Mouse (Mus musculus) splenic B cell, adult 2 months (primary cell): Measurements from ENCODE around the gene Rptn.
A peak's percentile ranks its signal among the peaks of the same experiment; 100 is the strongest.
"Not testable (repeated sequence)": the region's sequence is repeated elsewhere in the genome, so short reads cannot be mapped to it uniquely, and the experiment has no call there.

Source experiments
- DNase-seq: peaks from one replicate; pipeline ENCODE4 v3.0.0-alpha.2; 2011; ENCODE audit warnings: low read depth, low spot score
- H3K27me3 ChIP-seq: 2 replicates; pipeline ENCODE4 v1.6.1; 2012; ENCODE audit warnings: mild to moderate bottlenecking, low read length, moderate library complexity, mixed read lengths; ENCODE audit not compliant: control insufficient read depth, poor library complexity, insufficient read depth, severe bottlenecking
- H3K36me3 ChIP-seq: 2 replicates; pipeline ENCODE4 v1.6.1; 2012; ENCODE audit warnings: mild to moderate bottlenecking, low read length, moderate library complexity, mixed read lengths; ENCODE audit not compliant: control insufficient read depth, poor library complexity, insufficient read depth, severe bottlenecking

The Rptn gene

DNA sequence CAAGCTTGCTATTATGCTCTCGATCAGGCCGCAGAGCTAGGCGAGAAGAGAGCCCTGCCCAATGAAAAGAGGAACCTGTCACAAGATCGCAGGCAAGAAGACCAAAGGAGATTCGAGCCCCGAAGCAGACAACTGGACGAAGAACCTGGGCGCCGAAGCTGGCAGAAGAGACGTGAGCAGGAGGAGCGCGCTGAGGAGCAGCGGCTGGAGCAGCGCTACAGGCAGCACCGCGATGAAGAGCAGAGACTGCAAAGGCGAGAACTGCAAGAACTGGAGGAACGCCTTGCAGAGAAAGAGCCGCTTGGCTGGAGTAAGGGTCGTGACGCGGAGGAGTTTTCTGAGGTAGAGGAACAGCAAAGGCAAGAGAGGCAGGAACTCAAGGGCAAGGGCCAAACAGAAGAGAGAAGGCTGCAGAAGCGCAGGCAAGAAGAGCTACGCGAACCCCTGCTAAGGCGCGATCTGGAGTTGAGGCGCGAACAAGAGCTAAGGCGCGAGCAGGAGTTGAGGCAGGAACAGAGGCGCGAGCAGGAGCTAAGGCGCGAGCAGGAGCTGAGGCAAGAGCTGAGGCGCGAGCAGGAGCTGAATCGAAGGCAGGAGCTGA, 50.1 kb downstream of the Rptn start:
- no peaks in the 10 kb centered on the region for H3K27me3 ChIP-seq
- DNase-seq: peak; percentile 29
- H3K36me3 ChIP-seq: no peaks in the 10 kb centered on the region

DNA sequence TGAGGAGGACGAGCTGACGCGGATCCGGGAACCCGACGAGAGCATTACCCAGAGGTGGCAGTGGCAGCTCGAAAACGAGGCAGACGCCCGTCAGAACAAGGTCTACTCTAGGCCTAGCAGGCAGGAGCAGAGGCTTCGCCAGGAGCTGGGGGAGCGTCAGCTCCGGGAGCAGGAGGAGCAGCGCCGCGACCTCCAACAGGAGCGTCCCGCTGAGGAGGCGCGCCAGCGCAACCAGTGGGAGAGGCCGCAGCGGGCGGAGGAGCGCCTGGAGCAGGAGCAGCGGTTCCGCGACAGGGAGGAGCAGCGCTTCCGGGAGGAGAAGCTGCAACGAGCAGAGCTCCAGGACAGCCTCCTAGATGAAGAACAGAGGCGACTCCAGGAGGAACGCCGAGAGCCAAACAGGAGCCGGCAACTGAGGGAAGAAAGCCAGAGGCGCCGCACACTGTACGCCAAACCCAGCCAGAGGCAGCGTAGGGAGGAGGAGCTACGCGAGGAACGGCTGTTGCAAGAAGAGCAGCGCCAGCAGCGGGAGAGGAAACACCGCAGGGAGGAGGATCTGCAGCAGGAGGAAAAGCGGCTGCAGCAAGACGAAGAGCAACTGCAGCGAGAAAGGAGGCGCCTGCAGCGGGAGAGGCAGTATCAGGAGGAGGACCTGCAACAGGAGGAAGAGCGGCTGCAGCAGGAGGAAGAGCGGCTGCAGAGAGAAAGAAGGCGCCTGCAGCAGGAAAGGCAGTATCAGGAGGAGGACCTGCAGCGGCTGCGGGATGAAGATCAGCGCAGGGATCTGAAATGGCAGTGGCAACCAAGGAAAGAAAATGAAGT, 51.1 kb downstream of the Rptn start:
- H3K27me3 ChIP-seq: no peaks in the 10 kb centered on the region
- no peaks in the 10 kb centered on the region for H3K36me3 ChIP-seq
- peak; percentile 12 for DNase-seq

DNA sequence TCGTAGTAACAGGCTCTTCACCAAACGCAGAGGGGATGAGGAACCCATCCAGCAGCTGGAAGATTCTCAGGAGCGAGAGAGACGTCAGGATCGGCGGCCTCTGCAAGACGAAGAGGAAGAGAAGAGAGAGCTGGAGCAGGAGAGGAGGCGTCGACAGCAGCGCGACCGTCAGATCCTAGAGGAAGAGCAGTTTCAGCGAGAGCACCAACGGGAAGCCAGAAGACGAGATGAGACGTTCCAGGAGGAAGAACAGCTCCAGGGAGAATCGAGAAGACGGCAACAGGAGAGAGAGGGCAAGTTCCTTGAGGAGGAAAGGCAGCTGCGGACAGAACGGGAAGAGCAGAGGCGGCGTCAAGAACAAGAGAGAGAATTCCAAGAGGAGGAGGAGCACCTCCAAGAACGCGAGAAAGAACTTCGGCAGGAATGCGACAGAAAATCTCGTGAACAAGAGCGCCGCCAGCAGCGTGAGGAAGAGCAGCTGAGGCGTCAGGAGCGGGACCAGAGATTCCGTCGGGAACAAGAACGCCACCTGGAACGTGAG, 51.7 kb downstream of the Rptn start:
- H3K27me3 ChIP-seq: no peaks in the 10 kb centered on the region
- DNase-seq: peak; percentile 2

DNA sequence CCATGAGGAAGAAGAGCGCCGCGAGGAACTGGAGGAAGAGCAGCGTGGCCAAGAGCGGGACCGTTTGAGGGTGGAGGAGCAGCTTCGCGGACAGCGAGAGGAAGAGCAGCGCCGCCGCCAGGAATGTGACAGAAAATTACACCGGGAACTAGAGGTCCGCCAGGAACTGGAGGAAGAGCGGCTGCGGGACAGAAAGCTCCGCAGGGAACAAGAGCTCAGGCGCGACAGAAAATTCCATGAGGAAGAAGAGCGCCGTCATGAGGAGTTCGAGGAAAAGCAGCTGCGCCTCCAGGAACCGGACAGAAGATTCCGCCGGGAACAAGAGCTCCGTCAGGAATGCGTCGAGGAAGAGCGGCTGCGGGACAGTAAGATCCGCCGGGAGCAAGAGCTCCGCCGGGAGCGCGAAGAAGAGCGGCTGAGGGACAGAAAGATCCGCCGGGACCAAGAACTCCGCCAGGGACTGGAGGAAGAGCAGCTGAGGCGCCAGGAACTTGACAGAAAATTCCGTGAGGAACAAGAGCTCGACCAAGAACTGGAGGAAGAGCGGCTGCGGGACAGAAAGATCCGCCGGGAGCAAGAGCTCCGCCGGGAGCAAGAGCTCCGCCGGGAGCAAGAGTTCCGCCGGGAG, 52.7 kb downstream of the Rptn start:
- Histone ChIP-seq H3K27me3 (no peaks in the 10 kb centered on the region), H3K36me3 (no peaks in the 10 kb centered on the region)
- DNase-seq: peak; percentile 3

More for the DNA sequence above, 51.7 kb downstream of the Rptn start:
- no peaks in the 10 kb centered on the region for H3K36me3 ChIP-seq

DNA sequence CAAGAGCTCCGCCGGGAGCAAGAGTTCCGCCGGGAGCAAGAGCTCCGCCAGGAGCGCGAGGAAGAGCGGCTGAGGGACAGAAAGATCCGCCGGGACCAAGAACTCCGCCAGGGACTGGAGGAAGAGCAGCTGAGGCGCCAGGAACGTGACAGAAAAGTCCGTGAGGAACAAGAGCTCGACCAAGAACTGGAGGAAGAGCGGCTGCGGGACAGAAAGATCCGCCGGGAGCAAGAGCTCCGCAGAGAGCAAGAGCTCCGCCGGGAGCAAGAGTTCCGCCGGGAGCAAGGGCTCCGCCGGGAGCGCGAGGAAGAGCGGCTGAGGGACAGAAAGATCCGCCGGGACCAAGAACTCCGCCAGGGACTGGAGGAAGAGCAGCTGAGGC, 53.2 kb downstream of the Rptn start:
- not testable (repeated sequence) for H3K27me3 ChIP-seq, DNase-seq

DNA sequence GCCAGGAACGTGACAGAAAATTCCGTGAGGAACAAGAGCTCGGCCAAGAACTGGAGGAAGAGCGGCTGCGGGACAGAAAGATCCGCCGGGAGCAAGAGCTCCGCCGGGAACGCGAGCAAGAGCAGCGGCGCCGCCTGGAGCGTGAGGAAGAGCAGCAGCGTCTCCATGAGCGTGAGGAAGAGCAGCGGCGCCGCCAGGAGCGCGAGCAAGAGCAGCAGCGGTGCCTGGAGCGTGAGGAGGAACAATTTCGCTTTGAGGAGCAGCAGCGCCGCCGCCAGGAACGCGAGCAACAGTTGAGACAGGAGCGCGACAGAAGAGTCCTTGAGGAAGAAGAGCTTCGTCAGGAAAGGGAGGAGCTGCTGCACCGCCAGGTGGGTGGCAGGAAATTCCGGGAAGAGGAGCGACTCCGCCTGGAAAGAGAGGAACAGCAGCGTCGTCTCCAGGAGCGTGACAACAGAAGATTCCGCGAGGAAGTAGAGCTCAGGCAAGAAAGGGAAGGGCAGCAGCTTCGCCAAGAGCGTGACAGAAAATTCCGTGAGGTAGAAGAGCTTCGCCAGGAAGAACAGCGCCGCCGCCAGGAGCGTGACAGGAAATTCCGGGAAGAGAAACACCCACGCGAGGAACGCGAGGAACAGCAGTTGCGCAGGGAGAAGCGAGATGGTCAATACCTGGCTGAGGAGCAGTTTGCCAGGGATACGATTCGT, 53.8 kb downstream of the Rptn start:
- Histone ChIP-seq H3K36me3 (no peaks in the 10 kb centered on the region), H3K27me3 (no peaks in the 10 kb centered on the region)

More for the DNA sequence above, 53.2 kb downstream of the Rptn start:
- not testable (repeated sequence) for H3K36me3 ChIP-seq

More for the DNA sequence above, 53.8 kb downstream of the Rptn start:
- DNase-seq: peak; percentile 17
